Mouse (Mus musculus) heart, postnatal 0 days (tissue): ENCODE results near the gene Zcchc18.
"Not testable (repeated sequence)": the region's sequence is repeated elsewhere in the genome, so short reads cannot be mapped to it uniquely, and the experiment has no call there.

Experiments
- CTCF ChIP-seq: IDR thresholded peaks from 2 replicates; pipeline ENCODE4 v1.5.1; 2016; ENCODE audit warnings: antibody characterized with exemption, control low read depth, low read depth
- EP300 ChIP-seq: IDR thresholded peaks from 2 replicates; pipeline ENCODE4 v1.6.1; 2016; ENCODE audit warnings: antibody characterized with exemption, low read depth

DNA sequence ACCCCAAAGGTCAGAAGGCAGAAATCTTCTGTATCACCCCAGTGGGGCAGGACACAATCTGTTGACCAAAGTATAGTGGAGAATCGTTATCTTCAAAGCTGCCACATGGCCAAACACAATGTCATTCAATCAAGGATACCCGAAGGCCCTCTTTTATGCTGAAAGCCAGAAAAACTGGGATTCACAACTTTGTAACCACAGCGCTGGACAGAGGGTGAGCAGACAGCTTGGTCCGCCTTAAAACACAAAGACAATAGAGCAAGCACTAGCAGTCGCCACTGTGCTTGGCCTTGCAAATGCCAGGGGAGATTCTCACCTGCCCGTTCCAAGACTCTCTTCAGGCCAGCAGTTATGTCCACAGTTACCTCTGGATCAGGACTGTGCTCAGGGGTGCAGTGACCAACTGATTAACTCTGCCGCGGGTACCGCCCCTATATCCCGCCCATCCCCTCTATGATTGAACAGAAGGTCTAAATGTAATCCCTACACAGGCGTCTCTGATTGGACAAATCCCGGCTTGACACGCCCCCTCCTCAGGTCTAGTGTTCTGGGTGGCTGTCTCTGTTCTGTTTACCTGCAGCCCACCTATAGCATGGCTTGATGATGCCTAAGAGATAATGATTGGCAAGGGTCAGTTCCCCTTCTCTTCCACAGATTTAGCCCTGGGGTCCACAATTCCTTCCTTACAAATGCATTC lies 35.2 kb upstream of the Zcchc18 start:
- TF ChIP-seq CTCF, EP300: not testable (repeated sequence)
